ENCODE assay signal across 20 mouse cellular contexts in genomic region chr10:118737064-118737463, GRCm38 (mm10).
A peak's percentile ranks its signal among the peaks of the same experiment; 100 is the strongest.
DNase-seq lines count a peak whose midpoint lies in the region; ATAC-seq and TF ChIP-seq lines count a peak whose summit lies in the region.
"Had no signal": no experiment of that assay in that cellular context is flagged by ENCODE, and none has a peak within 500 bp of the region (broad histone marks: within the 10 kb centered on the region; RNA-seq: fewer than 3 reads in every experiment).

No protein-coding gene starts in this region.

- H3K27ac ChIP-seq in liver, adult 2 months (replicated peaks; ENCODE audit: insufficient read depth, low read depth, low read length) = no peak overlapping the region
- no peak overlapping the region for H3K27ac ChIP-seq in thymus, adult 2 months (ENCODE audit: control insufficient read depth, insufficient read depth, low read length)
- H3K27ac ChIP-seq: gastrocnemius, adult 2 months; heart, embryonic 10.5 days; hindbrain, embryonic 14.5 days; limb, embryonic 10.5 days; liver, embryonic 14.5 days had no signal

- peak; percentile 20 to 82 for DNase-seq in adrenal gland, adult (ENCODE audit: inconsistent age in 2 of 2, low spot score in 1 of 2)
- DNase-seq in adrenal gland, postnatal 4 days (ENCODE audit: low spot score in 2 of 2) = no peak
- peak; percentile 74 for DNase-seq in liver, adult 2 months (ENCODE audit: extremely low read depth, low read depth, low spot score)
- DNase-seq in liver = no peak
- peak; percentile 40 for DNase-seq in yolk sac, embryonic 10.5 days (ENCODE audit: low spot score)
- DNase-seq in thymus, adult 2 months = no peak
- no peak for DNase-seq in cerebellum, adult 9-10 months
- DNase-seq: cerebellum, postnatal 14 days; gastrocnemius, adult 2 months; heart, postnatal 14 days; layer of hippocampus, postnatal 36 days had no signal

- no peak for TF ChIP-seq CTCF in liver, adult 2 months (IDR thresholded peaks at IDR 0.05; ENCODE audit: low read depth, low read length)
- no peak for TF ChIP-seq CTCF in thymus, adult 2 months (IDR thresholded peaks at IDR 0.05; ENCODE audit: borderline replicate concordance, control insufficient read depth, extremely low read depth, insufficient read depth, low read length, poor library complexity)

- H3K4me1 ChIP-seq in liver, adult 2 months (ENCODE audit: control insufficient read depth, insufficient read depth, low read length) = peaks cover 2% of the 10 kb centered on the region
- no peaks in the 10 kb centered on the region for H3K4me1 ChIP-seq in thymus, adult 2 months (replicated peaks; ENCODE audit: control insufficient read depth, insufficient read depth, low read length)
- H3K4me1 ChIP-seq: heart, embryonic 10.5 days; limb, embryonic 10.5 days; megakaryocyte, embryonic 14.5 days had no signal

- TF ChIP-seq POLR2A in liver, adult 2 months (IDR thresholded peaks at IDR 0.05; ENCODE audit: extremely low read depth, insufficient read depth, low read length) = no peak
- TF ChIP-seq POLR2A in thymus, adult 2 months (IDR thresholded peaks at IDR 0.05; ENCODE audit: control insufficient read depth, extremely low read depth, insufficient read depth, low read length, poor library complexity) = no peak

- no peak overlapping the region for H3K4me3 ChIP-seq in liver, adult 2 months (ENCODE audit: insufficient read depth, low read depth, low read length)
- H3K4me3 ChIP-seq in thymus, adult 2 months (ENCODE audit: control insufficient read depth, insufficient read depth, low read length) = no peak overlapping the region
- H3K4me3 ChIP-seq: gastrocnemius, adult 2 months; heart, embryonic 10.5 days; limb, embryonic 10.5 days; megakaryocyte, embryonic 14.5 days had no signal

- no peaks in the 10 kb centered on the region for H3K27me3 ChIP-seq in liver, adult 2 months (ENCODE audit: control insufficient read depth, insufficient read depth, low read length)
- no peaks in the 10 kb centered on the region for H3K27me3 ChIP-seq in thymus, adult 2 months (ENCODE audit: control insufficient read depth, insufficient read depth, low read length)
- H3K27me3 ChIP-seq: megakaryocyte, embryonic 14.5 days had no signal

- no peaks in the 10 kb centered on the region for H3K36me3 ChIP-seq in liver, adult 2 months (ENCODE audit: control insufficient read depth, insufficient read depth, low read length)
- no peaks in the 10 kb centered on the region for H3K36me3 ChIP-seq in thymus, adult 2 months (ENCODE audit: control insufficient read depth, insufficient read depth, low read length)
- H3K36me3 ChIP-seq: heart, embryonic 10.5 days; limb, embryonic 10.5 days had no signal

- H3K79me2 ChIP-seq in liver, adult 2 months (ENCODE audit: control insufficient read depth, insufficient read depth, low read length) = no peaks in the 10 kb centered on the region

- no peak overlapping the region for H3K9ac ChIP-seq in liver, adult 2 months (ENCODE audit: low read depth, low read length)
- H3K9ac ChIP-seq: hindbrain, embryonic 14.5 days; liver, embryonic 14.5 days had no signal

- peak; percentile 66 for ATAC-seq in common myeloid progenitor, adult 5-6 weeks (replicated peaks; ENCODE audit: low read depth, poor library complexity, severe bottlenecking)
- ATAC-seq: forebrain, embryonic 16.5 days; intestine, postnatal 0 days; midbrain, embryonic 16.5 days had no signal

Comparison
In these comparisons a context has a peak if more than half of its experiments do, and no peak if none do; other contexts are left out.
1. DNase-seq: peak in adrenal gland, adult (2 of 2), liver, adult 2 months (single experiment) and yolk sac, embryonic 10.5 days (single experiment); none in adrenal gland, postnatal 4 days (0 of 2), liver (single experiment), thymus, adult 2 months (single experiment) and cerebellum, adult 9-10 months (single experiment).